Mouse (Mus musculus) spleen, adult 18-20 months (tissue): Measurements from ENCODE around the gene Lrrk2.
"Not testable (repeated sequence)": the region's sequence is repeated elsewhere in the genome, so short reads cannot be mapped to it uniquely, and the experiment has no call there.

Experiments
- DNase-seq, 2 experiments: peaks; one replicate each; pipeline ENCODE4 v3.0.0; 2022; ENCODE audit warnings: mixed read lengths in 2 of 2

The Lrrk2 gene

GRCm38 (mm10) chr15:91864130-91864529, 191.2 kb downstream of the Lrrk2 start:
- not testable (repeated sequence) for DNase-seq
